Mouse (Mus musculus) spleen, adult 2 months (tissue): Measurements from ENCODE around the gene Cfap299. TPM values are rescaled to one million over a fixed set of nuclear protein-coding genes. Genes with fewer than 3 reads are reported as not detected.

Experiments
- DNase-seq, 2 experiments: peaks; one replicate each; pipeline versions ENCODE4 v3.0.0 to v3.0.0-alpha.2; 2012 to 2021; ENCODE audit warnings: low spot score in 2 of 2, low read depth in 1 of 2
- H3K27ac ChIP-seq: fragments of 200-500 bp; 2 replicates; pipeline ENCODE4 v1.5.1; 2012; ENCODE audit warnings: low read length, inconsistent platforms; ENCODE audit not compliant: insufficient read depth
- H3K27me3 ChIP-seq: fragments of 200-500 bp; 2 replicates; pipeline ENCODE4 v1.6.1; 2012; ENCODE audit warnings: mild to moderate bottlenecking, moderate library complexity, low read length, inconsistent platforms; ENCODE audit not compliant: control insufficient read depth, insufficient read depth
- H3K36me3 ChIP-seq: fragments of 200-500 bp; 2 replicates; pipeline ENCODE4 v1.6.1; 2012; ENCODE audit warnings: mild to moderate bottlenecking, low read length, inconsistent platforms; ENCODE audit not compliant: control insufficient read depth, insufficient read depth
- H3K4me1 ChIP-seq: fragments of 200-500 bp; 2 replicates; pipeline ENCODE4 v1.6.1; 2011; ENCODE audit warnings: inconsistent platforms; ENCODE audit not compliant: control insufficient read depth, insufficient read depth, insufficient read length
- H3K4me3 ChIP-seq: fragments of 200-500 bp; 2 replicates; pipeline ENCODE4 v1.5.1; 2011; ENCODE audit warnings: mild to moderate bottlenecking, inconsistent platforms; ENCODE audit not compliant: insufficient read depth, insufficient read length; ENCODE audit errors: extremely low read depth
- CTCF ChIP-seq: fragments of 200-500 bp; IDR thresholded peaks from 2 replicates; pipeline ENCODE4 v1.5.1; 2011; ENCODE audit warnings: mild to moderate bottlenecking, inconsistent platforms; ENCODE audit not compliant: insufficient read depth, insufficient read length, insufficient replicate concordance; ENCODE audit errors: extremely low read depth
- POLR2A ChIP-seq: fragments of 200-500 bp; IDR thresholded peaks from 2 replicates; pipeline ENCODE4 v1.6.1; 2011; ENCODE audit warnings: low read depth, low read length, inconsistent platforms
- WGBS: fragments of 180-500 bp; shearing (Covaris S2); methylation state at CpG from one replicate; pipeline ENCODE4 v1.1.7; 2018; 5-methylcytosine and 5-hydroxymethylcytosine counted together
- polyA plus RNA-seq: library from polyadenylated mRNA; depleted of rRNA; stranded (reverse); fragments of >200 nt; gene quantifications from 2 replicates; pipeline ENCODE4 v1.2.3, GENCODE M21; 2012

The Cfap299 gene
- polyA plus RNA-seq, 1 experiment, result not detected

DNA sequence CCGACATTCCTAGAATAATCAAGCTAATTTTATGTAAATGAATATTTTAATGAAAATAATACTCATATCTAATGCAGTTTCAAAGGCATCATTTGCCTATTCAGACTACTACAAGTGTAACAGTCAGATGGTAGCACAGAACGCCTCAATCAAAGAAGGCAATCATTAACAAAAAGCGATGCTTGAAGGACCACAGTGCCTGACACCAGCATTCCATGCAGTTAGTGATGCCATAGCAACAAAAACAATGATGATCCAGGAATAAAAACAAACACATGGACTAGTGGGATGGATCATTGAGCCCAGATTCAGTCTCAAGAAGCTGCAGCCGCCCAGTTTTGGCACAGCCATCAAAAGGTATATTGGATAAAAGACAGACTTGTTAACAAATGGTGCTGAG is 232.2 kb downstream of the Cfap299 start:
- TF ChIP-seq POLR2A (no peak), CTCF (no peak)
- 90% methylated on average over 4 of the region's 4 CpGs for WGBS
- no peak for DNase-seq
- H3K27me3 ChIP-seq, result no peaks in the 10 kb centered on the region
- no peak overlapping the region for H3K27ac ChIP-seq
- no peaks in the 10 kb centered on the region for H3K4me1 ChIP-seq
- H3K4me3 ChIP-seq, result no peak overlapping the region
- no peaks in the 10 kb centered on the region for H3K36me3 ChIP-seq

DNA sequence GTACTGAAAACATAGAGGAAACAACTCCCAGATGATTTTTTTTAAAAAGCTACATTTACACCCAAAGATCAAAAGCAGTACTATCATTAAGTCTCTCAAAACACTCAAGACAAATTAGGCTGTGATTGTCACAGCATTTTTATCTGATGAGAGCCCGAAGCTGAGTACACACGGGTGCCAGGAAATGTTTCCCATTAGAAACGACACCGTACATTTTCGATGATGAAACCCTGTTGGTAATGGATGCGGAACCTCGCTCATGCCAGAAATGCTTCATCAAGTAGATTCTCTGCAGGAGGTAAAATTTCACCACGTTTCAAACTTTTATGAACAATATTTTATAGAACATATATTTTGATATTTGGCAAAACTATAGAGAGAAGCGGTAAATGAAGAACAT is 233.7 kb downstream of the Cfap299 start:
- Histone ChIP-seq H3K4me3 (no peak overlapping the region), H3K4me1 (no peaks in the 10 kb centered on the region), H3K27me3 (no peaks in the 10 kb centered on the region), H3K27ac (no peak overlapping the region), H3K36me3 (no peaks in the 10 kb centered on the region)
- TF ChIP-seq POLR2A, result no peak
- WGBS, result 79% methylated on average over 9 of the region's 9 CpGs
- no peak for DNase-seq

GRCm38 (mm10) chr5:98563801-98564200 is 234.7 kb downstream of the Cfap299 start:
- Histone ChIP-seq H3K4me3 (no peak overlapping the region), H3K27ac (no peak overlapping the region), H3K27me3 (no peaks in the 10 kb centered on the region), H3K4me1 (no peaks in the 10 kb centered on the region), H3K36me3 (no peaks in the 10 kb centered on the region)
- no peak for DNase-seq
- WGBS, result 74% methylated on average over 9 of the region's 9 CpGs
- TF ChIP-seq CTCF (no peak), POLR2A (no peak)

GRCm38 (mm10) chr5:98566461-98567193 is 237.5 kb downstream of the Cfap299 start:
- DNase-seq, result no peak
- H3K4me1 ChIP-seq, result no peaks in the 10 kb centered on the region
- no peaks in the 10 kb centered on the region for H3K27me3 ChIP-seq
- 75% methylated on average over 6 of the region's 6 CpGs for WGBS
- H3K27ac ChIP-seq, result no peak overlapping the region
- no peak for TF ChIP-seq CTCF
- TF ChIP-seq POLR2A, result no peak
- H3K4me3 ChIP-seq, result no peak overlapping the region
- no peaks in the 10 kb centered on the region for H3K36me3 ChIP-seq

DNA sequence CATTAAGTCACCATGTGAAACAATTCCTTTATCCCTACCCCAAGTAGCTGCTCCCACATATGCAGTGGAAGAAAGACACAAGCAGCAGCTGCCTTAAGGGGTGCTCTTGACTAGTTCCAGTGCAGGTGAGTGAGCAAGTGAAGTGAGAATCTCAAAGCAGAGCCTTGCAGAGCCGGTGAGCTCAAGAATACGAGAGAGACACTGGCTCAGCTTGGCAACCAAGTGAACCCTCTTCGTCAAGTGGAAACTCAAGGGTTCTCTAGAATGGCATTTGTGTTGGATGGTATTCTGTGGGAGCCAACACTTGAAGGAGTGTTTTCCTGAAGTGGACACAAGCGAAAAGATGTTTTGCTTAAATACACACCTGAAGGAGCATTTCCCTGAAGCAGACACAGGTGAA is 239.4 kb downstream of the Cfap299 start:
- DNase-seq, result no peak
- TF ChIP-seq POLR2A (no peak), CTCF (no peak)
- H3K27ac ChIP-seq, result no peak overlapping the region
- H3K4me3 ChIP-seq, result no peak overlapping the region
- no peaks in the 10 kb centered on the region for H3K36me3 ChIP-seq
- no peaks in the 10 kb centered on the region for H3K27me3 ChIP-seq
- H3K4me1 ChIP-seq, result no peaks in the 10 kb centered on the region
- WGBS, result 86% methylated on average over 4 of the region's 4 CpGs

DNA sequence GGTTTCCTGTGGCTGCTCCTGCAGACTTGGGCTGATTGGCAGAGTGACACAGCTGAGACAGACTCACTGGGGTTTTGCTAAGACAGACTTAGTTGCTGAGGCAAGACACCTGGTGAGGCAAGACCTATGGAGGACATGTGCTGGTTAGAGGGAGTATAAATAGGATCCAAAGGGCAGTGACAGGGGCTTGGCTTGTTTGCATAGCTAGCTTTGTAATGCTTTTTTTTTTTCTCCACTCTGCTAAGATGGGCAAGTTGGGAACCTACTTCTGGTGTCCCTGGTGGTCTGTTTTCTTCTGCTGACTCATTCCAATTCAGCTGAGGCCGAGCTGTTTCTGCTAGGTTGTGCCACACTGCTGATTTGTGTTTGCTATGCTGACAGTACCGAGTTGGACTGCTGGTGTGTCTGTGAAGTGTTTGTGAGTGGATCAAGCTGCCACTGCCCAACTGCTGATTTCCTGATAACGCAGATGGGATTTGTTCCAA is 240.0 kb downstream of the Cfap299 start:
- no peak for DNase-seq
- H3K27me3 ChIP-seq, result no peaks in the 10 kb centered on the region
- H3K36me3 ChIP-seq, result no peaks in the 10 kb centered on the region
- no peaks in the 10 kb centered on the region for H3K4me1 ChIP-seq
- H3K27ac ChIP-seq, result no peak overlapping the region
- WGBS, result 26% methylated on average over 3 of the region's 3 CpGs
- TF ChIP-seq POLR2A (no peak), CTCF (no peak)
- no peak overlapping the region for H3K4me3 ChIP-seq

DNA sequence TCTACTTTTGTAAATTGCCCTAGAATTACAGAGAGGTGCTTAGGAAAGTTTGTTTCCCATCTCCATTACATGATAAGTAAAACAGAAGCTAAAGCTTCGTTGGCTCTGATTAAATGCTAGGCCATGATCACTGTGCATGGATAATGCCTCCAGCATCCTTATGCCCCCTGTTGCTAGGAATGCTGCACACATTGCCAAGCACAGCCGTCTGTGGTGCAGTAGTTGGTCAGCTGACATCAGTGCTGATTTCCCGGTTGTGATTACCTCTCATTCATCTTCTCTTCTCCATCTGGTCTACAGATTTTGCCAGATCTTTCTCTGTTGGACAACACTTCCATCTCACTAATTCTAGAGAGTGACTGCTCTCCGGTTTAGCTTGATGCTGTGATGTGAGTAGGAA is 243.3 kb downstream of the Cfap299 start:
- H3K27ac ChIP-seq, result no peak overlapping the region
- no peaks in the 10 kb centered on the region for H3K27me3 ChIP-seq
- DNase-seq, result no peak
- TF ChIP-seq POLR2A (no peak), CTCF (no peak)
- no peaks in the 10 kb centered on the region for H3K36me3 ChIP-seq
- no peaks in the 10 kb centered on the region for H3K4me1 ChIP-seq
- H3K4me3 ChIP-seq, result no peak overlapping the region
- WGBS, result 88% methylated on average over 4 of the region's 4 CpGs
